Mouse (Mus musculus): ENCODE data around the gene Bckdk.
A peak's percentile ranks its signal among the peaks of the same experiment; 100 is the strongest.

Bckdk gene

GRCm38 (mm10) chr7:127903971-127904796 is at the start of gene Bckdk:
TSS of gene Bckdk (plus strand) at chr7:127904082.
- peak; percentile 55 to 63 for DNase-seq (ENCODE audit: low spot score in 2 of 2)

- no peak for DNase-seq (ENCODE audit: low spot score in 2 of 2)
Measured at GRCm38 (mm10) chr7:127858258-127858657, 45.6 kb upstream of the Bckdk start.

- DNase-seq (ENCODE audit: low spot score in 2 of 2): no peak
Measured at GRCm38 (mm10) chr7:127866434-127866833, 37.4 kb upstream of the Bckdk start.

- DNase-seq (ENCODE audit: low spot score in 2 of 2): no peak
Measured at GRCm38 (mm10) chr7:127867641-127868040, 36.2 kb upstream of the Bckdk start.

- DNase-seq (ENCODE audit: low spot score in 2 of 2): no peak
Measured at GRCm38 (mm10) chr7:127869149-127869810, 34.6 kb upstream of the Bckdk start.

GRCm38 (mm10) chr7:127870136-127870821 is 33.6 kb upstream of the Bckdk start:
- DNase-seq (ENCODE audit: low spot score in 2 of 2): no peak

GRCm38 (mm10) chr7:127874812-127875626 is 28.9 kb upstream of the Bckdk start:
- DNase-seq (ENCODE audit: low spot score in 2 of 2): no peak

GRCm38 (mm10) chr7:127875627-127876001 is 28.3 kb upstream of the Bckdk start:
- DNase-seq (ENCODE audit: low spot score in 2 of 2): peak; percentile 84 to 85

- peak; percentile 63 to 67 for DNase-seq (ENCODE audit: low spot score in 2 of 2)
Measured at GRCm38 (mm10) chr7:127876041-127876466, 27.8 kb upstream of the Bckdk start, which contains the start of gene Zfp646. TSS of gene Zfp646 (plus strand) at chr7:127876221.

GRCm38 (mm10) chr7:127876467-127877348 is 27.2 kb upstream of the Bckdk start, which contains the start of gene Zfp668:
TSS of gene Zfp668 (minus strand) at chr7:127876828.
- peak; percentile 80 to 84 for DNase-seq (ENCODE audit: low spot score in 2 of 2)

- no peak for DNase-seq (ENCODE audit: low spot score in 2 of 2)
Measured at GRCm38 (mm10) chr7:127879301-127879700, 24.6 kb upstream of the Bckdk start.

GRCm38 (mm10) chr7:127880431-127880830 is 23.5 kb upstream of the Bckdk start:
- DNase-seq (ENCODE audit: low spot score in 2 of 2): no peak

- DNase-seq (ENCODE audit: low spot score in 2 of 2): no peak
Measured at GRCm38 (mm10) chr7:127885951-127886350, 17.9 kb upstream of the Bckdk start.

- DNase-seq (ENCODE audit: low spot score in 2 of 2): no peak
Measured at GRCm38 (mm10) chr7:127886551-127886950, 17.3 kb upstream of the Bckdk start.

GRCm38 (mm10) chr7:127887191-127887590 is 16.7 kb upstream of the Bckdk start:
- DNase-seq (ENCODE audit: low spot score in 2 of 2): no peak

- no peak for DNase-seq (ENCODE audit: low spot score in 2 of 2)
Measured at GRCm38 (mm10) chr7:127887781-127888180, 16.1 kb upstream of the Bckdk start.

GRCm38 (mm10) chr7:127888821-127889220 is 15.1 kb upstream of the Bckdk start:
- no peak for DNase-seq (ENCODE audit: low spot score in 2 of 2)

GRCm38 (mm10) chr7:127890798-127891197 is 13.1 kb upstream of the Bckdk start, which contains the start of gene Prss53:
TSS of gene Prss53 (minus strand) at chr7:127890970.
- no peak for DNase-seq (ENCODE audit: low spot score in 2 of 2)

GRCm38 (mm10) chr7:127894480-127894879 is 9.4 kb upstream of the Bckdk start:
- no peak for DNase-seq (ENCODE audit: low spot score in 2 of 2)

- DNase-seq (ENCODE audit: low spot score in 2 of 2): peak; percentile 83
Measured at GRCm38 (mm10) chr7:127895442-127895841, 8.4 kb upstream of the Bckdk start, which contains the start of the genes Gm21974 and Vkorc1. TSS of gene Gm21974 (minus strand) at chr7:127895454. TSS of gene Vkorc1 (minus strand) at chr7:127895617.

All from thymus, postnatal 10 days (tissue).